Mouse (Mus musculus) limb, embryonic 14.5 days (tissue): ENCODE data around the gene 2310009B15Rik. TPM values are rescaled to one million over a fixed set of nuclear protein-coding genes. Genes with fewer than 3 reads are reported as not detected.
A peak's percentile ranks its signal among the peaks of the same experiment; 100 is the strongest.

ENCODE experiments used
- ATAC-seq: fragments of 200-750 bp; cut with Nextera tagmentation; 2 replicates; pipeline ENCODE4 v1.8.0; 2017; ENCODE audit warnings: low read depth, moderate number of reproducible peaks, moderate TSS enrichment; ENCODE audit not compliant: low FRiP score
- DNase-seq: peaks from one replicate; pipeline ENCODE4 v3.0.0-alpha.2; 2015; ENCODE audit warnings: low spot score
- H3K27ac ChIP-seq: fragments of 300-500 bp; sonication (generic); replicated peaks from 2 replicates; pipeline ENCODE4 v1.5.1; 2014; ENCODE audit warnings: low read depth, mild to moderate bottlenecking, low read length, moderate library complexity, mixed read lengths
- H3K27me3 ChIP-seq: fragments of 300-500 bp; sonication (generic); 2 replicates; pipeline ENCODE4 v1.6.1; 2014; ENCODE audit warnings: low read length, mixed read lengths; ENCODE audit not compliant: control insufficient read depth, insufficient read depth
- H3K36me3 ChIP-seq: fragments of 300-500 bp; sonication (generic); 2 replicates; pipeline ENCODE4 v1.6.1; 2014; ENCODE audit warnings: mild to moderate bottlenecking, low read length, moderate library complexity, mixed read lengths; ENCODE audit not compliant: control insufficient read depth, insufficient read depth
- H3K4me1 ChIP-seq: fragments of 300-500 bp; sonication (generic); 2 replicates; pipeline ENCODE4 v1.6.1; 2014; ENCODE audit warnings: antibody characterized with exemption, low read length, mixed read lengths; ENCODE audit not compliant: control insufficient read depth, insufficient read depth
- H3K4me2 ChIP-seq: fragments of 300-500 bp; sonication (generic); replicated peaks from 2 replicates; pipeline ENCODE4 v1.6.1; 2014; ENCODE audit warnings: low read depth, mild to moderate bottlenecking, low read length, moderate library complexity; ENCODE audit not compliant: severe bottlenecking
- H3K4me3 ChIP-seq: fragments of 300-500 bp; sonication (generic); replicated peaks from 2 replicates; pipeline ENCODE4 v1.5.1; 2014; ENCODE audit warnings: low read length
- H3K9ac ChIP-seq: fragments of 300-500 bp; sonication (generic); 2 replicates; pipeline ENCODE4 v1.6.1; 2014; ENCODE audit warnings: mild to moderate bottlenecking, low read depth, low read length, moderate library complexity; ENCODE audit not compliant: severe bottlenecking
- H3K9me3 ChIP-seq: fragments of 300-500 bp; sonication (generic); 2 replicates; pipeline ENCODE4 v1.6.1; 2016; ENCODE audit warnings: low read length; ENCODE audit not compliant: control insufficient read depth
- POLR2A ChIP-seq: fragments of 200-500 bp; IDR thresholded peaks from 2 replicates; pipeline ENCODE4 v1.8.0; 2012; ENCODE audit warnings: inconsistent platforms, mild to moderate bottlenecking, moderate library complexity, borderline replicate concordance; ENCODE audit not compliant: insufficient read depth, insufficient read length; ENCODE audit errors: extremely low read depth
- WGBS: fragments of 180-500 bp; shearing (Covaris S2); extraction: QIAGEN DNeasy Blood & Tissue Kit; methylation state at CpG from one replicate; pipeline ENCODE4 v1.1.7; 2014; 5-methylcytosine and 5-hydroxymethylcytosine counted together
- polyA plus RNA-seq, 2 experiments: library from polyadenylated mRNA; depleted of rRNA in 1 of 2; stranded (reverse) in 1 of 2; unstranded in 1 of 2; fragments of >200 nt; fragmentation: Nextera tagmentation in 1 of 2; extraction: Ambion mirVana in 1 of 2; gene quantifications; 2 replicates each; pipeline versions ENCODE4 v1.2.1 to v1.2.3; 2012 to 2014

The 2310009B15Rik gene
- polyA plus RNA-seq, 2 experiments = 47.9 to 50.4 TPM

GRCm38 (mm10) chr1:138896088-138896487 lies 39.4 kb upstream of the 2310009B15Rik start:
- Histone ChIP-seq H3K36me3 (no peaks in the 10 kb centered on the region), H3K9me3 (no peaks in the 10 kb centered on the region), H3K4me1 (no peaks in the 10 kb centered on the region), H3K9ac (no peak overlapping the region), H3K4me3 (no peak overlapping the region), H3K4me2 (no peak overlapping the region), H3K27ac (no peak overlapping the region), H3K27me3 (no peaks in the 10 kb centered on the region)
- TF ChIP-seq POLR2A = no peak
- ATAC-seq (no peak), DNase-seq (no peak)
- 86% methylated on average over 3 of the region's 3 CpGs for WGBS

GRCm38 (mm10) chr1:138877470-138878254 lies 21.0 kb upstream of the 2310009B15Rik start:
- Histone ChIP-seq H3K27ac (no peak overlapping the region), H3K9ac (no peak overlapping the region), H3K27me3 (no peaks in the 10 kb centered on the region), H3K36me3 (no peaks in the 10 kb centered on the region), H3K9me3 (no peaks in the 10 kb centered on the region), H3K4me2 (no peak overlapping the region), H3K4me3 (no peak overlapping the region), H3K4me1 (0 out of 2 replicates have a peak, but pooled peaks cover 4% of the 10 kb centered on the region)
- no peak for DNase-seq
- 93% methylated on average over 14 of the region's 14 CpGs for WGBS
- TF ChIP-seq POLR2A = no peak
- no peak for ATAC-seq

- 34% methylated on average over 16 of the region's 16 CpGs for WGBS
- Histone ChIP-seq H3K9ac (peak overlapping the region; percentile 28; the same call in 1 of the 2 replicates), H3K4me2 (peak overlapping the region; percentile 54), H3K27me3 (no peaks in the 10 kb centered on the region), H3K36me3 (no peaks in the 10 kb centered on the region), H3K27ac (no peak overlapping the region), H3K4me3 (peak overlapping the region; percentile 26), H3K9me3 (no peaks in the 10 kb centered on the region), H3K4me1 (0 out of 2 replicates have a peak, but pooled peaks cover 4% of the 10 kb centered on the region)
- TF ChIP-seq POLR2A = no peak
- DNase-seq = no peak
- ATAC-seq = no peak
These were observed 19.9 kb upstream of the 2310009B15Rik start for GRCm38 (mm10) chr1:138876371-138877045.

- Histone ChIP-seq H3K4me1 (peaks cover 24% of the 10 kb centered on the region), H3K9me3 (no peaks in the 10 kb centered on the region), H3K27me3 (peaks cover 30% of the 10 kb centered on the region), H3K9ac (no peak overlapping the region), H3K36me3 (0 out of 2 replicates have a peak, but pooled peaks cover 7% of the 10 kb centered on the region), H3K27ac (no peak overlapping the region), H3K4me2 (no peak overlapping the region), H3K4me3 (no peak overlapping the region)
- ATAC-seq (no peak), DNase-seq (no peak)
- no peak for TF ChIP-seq POLR2A
- WGBS = 67% methylated on average over 1 of the region's 1 CpGs
These were observed 5.8 kb downstream of the 2310009B15Rik start for GRCm38 (mm10) chr1:138850823-138851222.

- Histone ChIP-seq H3K36me3 (0 out of 2 replicates have a peak, but pooled peaks cover 7% of the 10 kb centered on the region), H3K9ac (no peak overlapping the region), H3K4me2 (no peak overlapping the region), H3K27ac (no peak overlapping the region), H3K9me3 (no peaks in the 10 kb centered on the region), H3K4me3 (no peak overlapping the region), H3K4me1 (peaks cover 21% of the 10 kb centered on the region), H3K27me3 (peaks cover 36% of the 10 kb centered on the region)
- DNase-seq = no peak
- 58% methylated on average over 2 of the region's 4 CpGs for WGBS
- TF ChIP-seq POLR2A = no peak
- no peak for ATAC-seq
These were observed 6.5 kb downstream of the 2310009B15Rik start for GRCm38 (mm10) chr1:138850161-138850539.
